Mouse (Mus musculus) limb, embryonic 13.5 days (tissue): ENCODE data around the gene S100a5. TPM values are rescaled to one million over a fixed set of nuclear protein-coding genes. Genes with fewer than 3 reads are reported as not detected.

Experiments used
- ATAC-seq: fragments of 200-750 bp; cut with Nextera tagmentation; 2 replicates; pipeline ENCODE4 v1.8.0; 2017; ENCODE audit warnings: low read depth, moderate number of reproducible peaks, moderate TSS enrichment; ENCODE audit not compliant: low FRiP score
- H3K27ac ChIP-seq: fragments of 300-500 bp; sonication (generic); 2 replicates; pipeline ENCODE4 v1.5.1; 2015; ENCODE audit warnings: inconsistent platforms, mild to moderate bottlenecking, moderate library complexity
- H3K27me3 ChIP-seq: fragments of 300-500 bp; sonication (generic); 2 replicates; pipeline ENCODE4 v1.6.1; 2015; ENCODE audit warnings: mild to moderate bottlenecking, inconsistent platforms
- H3K36me3 ChIP-seq: fragments of 300-500 bp; sonication (generic); 2 replicates; pipeline ENCODE4 v1.6.1; 2015; ENCODE audit warnings: inconsistent platforms, mild to moderate bottlenecking, moderate library complexity
- H3K4me1 ChIP-seq: fragments of 300-500 bp; sonication (generic); 2 replicates; pipeline ENCODE4 v1.6.1; 2015; ENCODE audit warnings: inconsistent platforms
- H3K4me2 ChIP-seq: fragments of 300-500 bp; sonication (generic); replicated peaks from 2 replicates; pipeline ENCODE4 v1.6.1; 2015; ENCODE audit warnings: inconsistent platforms, mild to moderate bottlenecking, moderate library complexity
- H3K4me3 ChIP-seq: fragments of 300-500 bp; sonication (generic); 2 replicates; pipeline ENCODE4 v1.5.1; 2015; ENCODE audit warnings: moderate library complexity, mild to moderate bottlenecking, inconsistent platforms
- H3K9ac ChIP-seq: fragments of 300-500 bp; sonication (generic); 2 replicates; pipeline ENCODE4 v1.6.1; 2015; ENCODE audit warnings: mild to moderate bottlenecking, inconsistent platforms
- H3K9me3 ChIP-seq: fragments of 300-500 bp; sonication (generic); 2 replicates; pipeline ENCODE4 v1.6.1; 2016; ENCODE audit warnings: inconsistent platforms
- WGBS: fragments of 180-500 bp; shearing (Covaris S2); methylation state at CpG from one replicate; pipeline ENCODE4 v1.1.7; 2015; 5-methylcytosine and 5-hydroxymethylcytosine counted together
- polyA plus RNA-seq: library from polyadenylated mRNA; unstranded; fragments of >200 nt; fragmentation: Nextera tagmentation; extraction: Ambion mirVana; gene quantifications from 2 replicates; pipeline ENCODE4 v1.2.1, GENCODE M21; 2015

The S100a5 gene
- polyA plus RNA-seq, 1 experiment from 2014 or later: not detected

DNA sequence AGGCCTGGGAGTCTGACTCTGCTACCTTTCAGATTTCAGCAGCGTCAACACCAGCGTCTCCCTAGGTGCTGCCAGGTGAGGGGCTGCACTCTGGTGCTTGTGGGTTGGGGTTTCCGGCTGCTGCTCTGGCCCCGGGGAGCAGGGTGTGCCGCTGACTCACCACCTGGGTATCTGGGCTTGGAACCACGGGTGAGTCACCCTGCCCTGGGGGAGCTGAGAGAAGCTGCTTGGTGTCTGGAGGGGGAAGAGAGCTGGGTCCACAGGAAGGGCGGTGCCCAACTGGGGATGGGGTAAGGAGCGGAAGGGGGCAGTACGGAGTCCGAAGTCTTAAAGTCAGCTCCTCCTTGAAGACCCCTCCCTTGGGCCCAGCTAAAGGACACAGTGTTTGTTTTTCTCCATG, 21.4 kb upstream of the S100a5 start:
- H3K27me3 ChIP-seq: no peaks in the 10 kb centered on the region
- no peak; the same call in 1 of the 2 replicates for ATAC-seq
- H3K27ac ChIP-seq: 0 out of 2 replicates have a peak overlapping the region, but pooled peaks have one; percentile 0
- H3K4me2 ChIP-seq: no peak overlapping the region
- no peak overlapping the region for H3K9ac ChIP-seq
- peaks cover 5% of the 10 kb centered on the region; the same call in 1 of the 2 replicates for H3K4me1 ChIP-seq
- no peak overlapping the region for H3K4me3 ChIP-seq
- 66% methylated on average over 10 of the region's 10 CpGs for WGBS
- H3K9me3 ChIP-seq: no peaks in the 10 kb centered on the region; the same call in 1 of the 2 replicates
- H3K36me3 ChIP-seq: no peaks in the 10 kb centered on the region

DNA sequence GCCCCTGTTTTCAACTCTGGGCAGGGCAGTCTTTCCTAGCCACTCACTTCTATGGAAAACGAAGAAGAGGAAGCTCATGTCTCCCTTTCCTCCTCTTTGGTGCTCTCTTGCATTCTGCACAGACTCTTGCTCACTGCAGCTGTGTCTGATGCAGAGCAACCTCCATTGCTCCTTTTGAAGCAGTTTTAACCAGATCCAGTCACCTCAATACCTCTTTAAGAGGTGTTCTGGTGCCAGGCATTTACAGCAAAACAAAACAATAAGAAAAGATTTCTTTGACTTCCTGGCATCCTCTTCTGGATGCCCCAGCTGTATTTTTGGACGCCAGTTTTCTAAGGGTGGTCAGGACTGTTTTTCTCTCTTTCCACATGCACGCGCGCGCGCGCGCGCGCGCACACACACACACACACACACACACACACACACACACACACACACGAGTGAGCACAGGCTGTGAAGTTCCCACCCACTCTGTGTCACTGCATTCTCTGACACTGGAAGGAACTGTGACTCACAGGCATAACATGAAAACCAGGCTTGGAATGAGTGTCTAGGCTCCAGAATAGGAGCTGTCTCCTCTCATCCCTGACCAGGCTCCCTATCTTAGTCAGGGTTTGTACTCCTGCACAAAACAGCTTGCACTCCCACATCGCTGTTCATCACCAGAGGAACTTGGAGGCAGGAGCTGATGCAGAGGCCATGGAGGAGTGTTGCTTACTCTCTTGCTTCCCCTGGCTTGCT, 20.8 kb upstream of the S100a5 start:
- WGBS: 84% methylated on average over 14 of the region's 14 CpGs
- H3K4me3 ChIP-seq: no peak overlapping the region
- H3K27ac ChIP-seq: no peak overlapping the region
- no peaks in the 10 kb centered on the region for H3K9me3 ChIP-seq
- no peak overlapping the region for H3K4me2 ChIP-seq
- H3K36me3 ChIP-seq: no peaks in the 10 kb centered on the region
- no peak overlapping the region for H3K9ac ChIP-seq
- ATAC-seq: no peak
- H3K27me3 ChIP-seq: no peaks in the 10 kb centered on the region
- H3K4me1 ChIP-seq: peaks cover 5% of the 10 kb centered on the region; the same call in 1 of the 2 replicates

- H3K27me3 ChIP-seq: no peaks in the 10 kb centered on the region
- no peak overlapping the region for H3K4me2 ChIP-seq
- no peak overlapping the region for H3K9ac ChIP-seq
- 78% methylated on average over 6 of the region's 6 CpGs for WGBS
- no peak overlapping the region for H3K4me3 ChIP-seq
- peaks cover 5% of the 10 kb centered on the region; the same call in 1 of the 2 replicates for H3K4me1 ChIP-seq
- H3K36me3 ChIP-seq: no peaks in the 10 kb centered on the region
- H3K9me3 ChIP-seq: peaks cover 7% of the 10 kb centered on the region; the same call in 1 of the 2 replicates
- ATAC-seq: no peak
- no peak overlapping the region for H3K27ac ChIP-seq
These were observed 18.9 kb upstream of the S100a5 start for GRCm38 (mm10) chr3:90589390-90589789.

- Histone ChIP-seq H3K27ac (no peak within 1 kb of the TSS), H3K9me3 (peaks cover 7% of the 10 kb centered on the region; the same call in 1 of the 2 replicates), H3K27me3 (no peaks in the 10 kb centered on the region), H3K9ac (no peak within 1 kb of the TSS), H3K4me2 (no peak within 1 kb of the TSS), H3K36me3 (no peaks in the 10 kb centered on the region), H3K4me3 (no peak within 1 kb of the TSS), H3K4me1 (peaks cover 5% of the 10 kb centered on the region; the same call in 1 of the 2 replicates)
- no peak for ATAC-seq
- WGBS: 84% methylated on average over 8 of the region's 8 CpGs
These were observed 18.4 kb upstream of the S100a5 start, which contains the start of gene S100a2 for GRCm38 (mm10) chr3:90589947-90590346. TSS of gene S100a2 (plus strand) at chr3:90590247.

- no peak overlapping the region for H3K27ac ChIP-seq
- H3K4me3 ChIP-seq: no peak overlapping the region
- no peak for ATAC-seq
- H3K27me3 ChIP-seq: no peaks in the 10 kb centered on the region
- no peaks in the 10 kb centered on the region for H3K4me1 ChIP-seq
- H3K36me3 ChIP-seq: no peaks in the 10 kb centered on the region
- peaks cover 7% of the 10 kb centered on the region; the same call in 1 of the 2 replicates for H3K9me3 ChIP-seq
- H3K9ac ChIP-seq: no peak overlapping the region
- WGBS: 35% methylated on average over 1 of the region's 1 CpGs
- no peak overlapping the region for H3K4me2 ChIP-seq
These were observed 13.9 kb upstream of the S100a5 start for GRCm38 (mm10) chr3:90594466-90594865.

GRCm38 (mm10) chr3:90595556-90595955, 12.8 kb upstream of the S100a5 start:
- Histone ChIP-seq H3K4me3 (no peak overlapping the region), H3K4me1 (no peaks in the 10 kb centered on the region), H3K27ac (no peak overlapping the region), H3K9ac (no peak overlapping the region), H3K27me3 (no peaks in the 10 kb centered on the region), H3K36me3 (no peaks in the 10 kb centered on the region), H3K4me2 (no peak overlapping the region), H3K9me3 (peaks cover 7% of the 10 kb centered on the region; the same call in 1 of the 2 replicates)
- ATAC-seq: no peak
- 69% methylated on average over 5 of the region's 5 CpGs for WGBS

DNA sequence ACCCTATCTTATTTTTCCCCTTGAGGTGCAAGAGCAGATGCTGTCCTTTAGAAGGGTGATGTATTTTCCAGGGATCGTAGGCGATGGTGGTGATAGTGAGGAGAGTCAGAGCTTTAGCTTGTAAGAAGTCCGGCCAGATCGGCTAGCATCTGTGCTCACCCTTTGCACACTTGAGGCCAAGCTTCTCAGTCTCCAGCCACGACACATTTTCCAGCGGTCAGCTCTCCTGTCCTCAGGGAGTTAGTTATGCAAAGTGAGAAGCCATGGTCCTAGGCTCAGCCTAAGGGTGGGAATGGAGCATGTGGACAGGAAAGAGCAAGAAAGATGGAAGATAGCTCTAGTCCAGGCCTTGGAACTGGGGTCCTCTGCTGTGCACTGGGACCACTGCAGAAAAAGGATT, 11.5 kb upstream of the S100a5 start:
- Histone ChIP-seq H3K4me1 (no peaks in the 10 kb centered on the region), H3K9me3 (peaks cover 7% of the 10 kb centered on the region; the same call in 1 of the 2 replicates), H3K4me3 (no peak overlapping the region), H3K27me3 (no peaks in the 10 kb centered on the region), H3K27ac (no peak overlapping the region), H3K9ac (no peak overlapping the region), H3K36me3 (no peaks in the 10 kb centered on the region), H3K4me2 (no peak overlapping the region)
- no peak for ATAC-seq
- 88% methylated on average over 6 of the region's 6 CpGs for WGBS

DNA sequence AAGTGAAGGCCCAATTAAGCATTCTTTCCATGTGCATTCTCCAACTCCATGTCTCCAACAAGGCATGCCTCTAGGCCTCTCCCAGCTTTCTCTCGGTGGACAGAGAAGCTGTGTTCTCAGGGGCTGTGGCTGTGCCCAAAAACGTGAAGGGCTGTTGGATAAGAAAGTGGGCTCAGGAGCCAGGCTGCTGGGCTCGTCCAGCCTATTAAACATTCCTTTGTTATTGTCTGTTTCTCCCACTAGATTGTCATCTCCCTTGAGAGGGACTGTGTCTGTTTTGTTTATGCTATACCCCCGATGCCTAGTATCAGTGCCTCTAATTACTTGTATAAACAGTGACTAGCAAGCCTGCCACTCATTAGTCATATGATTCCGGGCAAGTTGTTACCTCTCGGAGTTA, 10.6 kb upstream of the S100a5 start:
- H3K4me3 ChIP-seq: no peak overlapping the region
- H3K9ac ChIP-seq: no peak overlapping the region
- H3K36me3 ChIP-seq: no peaks in the 10 kb centered on the region
- no peak for ATAC-seq
- no peak overlapping the region for H3K27ac ChIP-seq
- H3K9me3 ChIP-seq: peaks cover 7% of the 10 kb centered on the region; the same call in 1 of the 2 replicates
- no peaks in the 10 kb centered on the region for H3K27me3 ChIP-seq
- no peak overlapping the region for H3K4me2 ChIP-seq
- H3K4me1 ChIP-seq: no peaks in the 10 kb centered on the region
- 38% methylated on average over 6 of the region's 6 CpGs for WGBS

GRCm38 (mm10) chr3:90598212-90598611, 10.1 kb upstream of the S100a5 start:
- Histone ChIP-seq H3K9ac (no peak overlapping the region), H3K36me3 (no peaks in the 10 kb centered on the region)
- WGBS: 70% methylated on average over 4 of the region's 4 CpGs

DNA sequence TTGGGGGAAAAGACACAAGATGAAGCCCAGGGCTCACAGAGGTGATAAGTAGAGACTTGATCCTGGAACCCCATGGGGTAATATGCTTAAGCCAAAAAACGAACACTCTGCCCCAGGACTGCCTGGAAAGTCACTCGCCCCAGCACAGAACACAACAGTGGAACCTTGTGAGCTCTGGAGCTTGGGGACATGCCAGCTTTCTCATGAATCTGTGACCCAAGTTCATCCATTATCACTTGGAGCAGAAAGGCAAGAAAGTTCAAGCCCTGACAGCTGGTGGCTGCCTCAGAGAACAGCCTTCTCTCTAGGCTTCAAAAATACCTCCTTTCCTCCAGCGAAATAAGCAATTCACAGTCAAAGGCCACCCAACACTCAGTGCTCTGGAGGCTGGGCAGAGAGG, 8.9 kb upstream of the S100a5 start:
- H3K9me3 ChIP-seq: no peaks in the 10 kb centered on the region
- no peak overlapping the region for H3K9ac ChIP-seq
- no peaks in the 10 kb centered on the region for H3K36me3 ChIP-seq
- no peaks in the 10 kb centered on the region for H3K27me3 ChIP-seq
- H3K4me2 ChIP-seq: no peak overlapping the region
- peaks cover 16% of the 10 kb centered on the region for H3K4me1 ChIP-seq
- ATAC-seq: no peak
- WGBS: 71% methylated on average over 3 of the region's 3 CpGs
- no peak overlapping the region for H3K27ac ChIP-seq
- no peak overlapping the region for H3K4me3 ChIP-seq

More at GRCm38 (mm10) chr3:90598212-90598611, 10.1 kb upstream of the S100a5 start:
- Histone ChIP-seq H3K27ac (no peak overlapping the region), H3K9me3 (peaks cover 4% of the 10 kb centered on the region; the same call in 1 of the 2 replicates), H3K27me3 (no peaks in the 10 kb centered on the region), H3K4me2 (no peak overlapping the region), H3K4me3 (no peak overlapping the region), H3K4me1 (peaks cover 4% of the 10 kb centered on the region)
- no peak for ATAC-seq

DNA sequence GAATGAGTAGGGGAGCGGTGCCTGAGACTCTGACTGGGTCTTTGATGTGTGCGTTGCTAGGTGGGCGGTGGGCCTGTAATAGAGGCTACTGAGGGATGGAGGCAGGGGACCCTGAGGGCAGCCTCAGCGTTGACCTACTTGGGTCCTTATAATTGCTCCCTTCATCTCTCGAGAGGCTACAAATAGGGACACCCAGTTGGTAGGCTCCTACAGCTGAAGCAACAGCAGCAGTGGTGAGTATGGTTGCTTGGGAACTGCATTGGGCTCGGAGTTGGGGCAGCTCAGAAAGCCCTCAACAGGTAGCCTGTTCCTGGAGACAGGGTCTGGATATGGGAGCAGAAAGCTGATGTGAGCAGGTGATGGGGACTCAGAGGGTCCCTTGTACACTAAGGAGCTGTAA, 8.3 kb upstream of the S100a5 start:
- no peak overlapping the region for H3K27ac ChIP-seq
- no peaks in the 10 kb centered on the region for H3K27me3 ChIP-seq
- H3K9me3 ChIP-seq: no peaks in the 10 kb centered on the region
- no peaks in the 10 kb centered on the region for H3K36me3 ChIP-seq
- no peak overlapping the region for H3K4me2 ChIP-seq
- ATAC-seq: no peak
- H3K4me1 ChIP-seq: peaks cover 23% of the 10 kb centered on the region
- no peak overlapping the region for H3K9ac ChIP-seq
- no peak overlapping the region for H3K4me3 ChIP-seq
- WGBS: 63% methylated on average over 6 of the region's 6 CpGs

GRCm38 (mm10) chr3:90600458-90601195, 7.7 kb upstream of the S100a5 start:
- H3K27ac ChIP-seq: no peak overlapping the region
- H3K4me1 ChIP-seq: peaks cover 28% of the 10 kb centered on the region
- no peak overlapping the region for H3K9ac ChIP-seq
- no peaks in the 10 kb centered on the region for H3K36me3 ChIP-seq
- H3K4me3 ChIP-seq: no peak overlapping the region
- no peak for ATAC-seq
- no peaks in the 10 kb centered on the region for H3K9me3 ChIP-seq
- H3K27me3 ChIP-seq: no peaks in the 10 kb centered on the region
- no peak overlapping the region for H3K4me2 ChIP-seq
- WGBS: 80% methylated on average over 8 of the region's 8 CpGs
